Mouse (Mus musculus): ENCODE measurements at regions not wholly inside any gene's neighbourhood (a gene's known extent, or its start where the extent isn't known, plus 50 kb on each side); places are given as distances from the start of the nearest gene placed in this dataset.

DNA sequence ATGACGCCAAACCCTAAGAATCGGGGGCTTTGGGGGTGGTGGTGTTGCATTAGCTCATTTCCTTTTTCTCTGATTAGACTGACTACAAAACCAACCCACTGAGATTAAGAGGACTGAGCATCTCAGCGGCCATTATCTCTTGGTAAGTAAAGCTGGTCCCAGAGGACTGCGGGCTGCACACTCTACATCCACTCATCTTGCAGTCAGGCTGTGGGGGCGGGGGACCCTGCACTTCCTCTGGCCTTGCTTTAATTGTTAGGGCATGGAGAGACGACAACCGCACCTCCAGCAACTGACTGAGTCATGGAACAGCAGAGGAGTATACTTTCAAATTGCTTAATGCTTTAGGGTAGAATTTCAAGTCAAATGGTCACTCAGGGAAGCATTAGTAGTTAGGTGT lies 100.3 kb upstream of the Rai14 start:
- 60% methylated on average over 7 of the region's 7 CpGs for WGBS
- ATAC-seq (ENCODE audit: insufficient read depth, low FRiP score, low read depth): no peak
- Histone ChIP-seq H3K4me3 (replicated peaks) (no peak overlapping the region), H3K4me2 (no peak overlapping the region), H3K36me3 (no peaks in the 10 kb centered on the region), H3K9me3 (no peaks in the 10 kb centered on the region), H3K27ac (no peak overlapping the region), H3K4me1 (no peaks in the 10 kb centered on the region), H3K9ac (no peak overlapping the region), H3K27me3 (replicated peaks) (no peaks in the 10 kb centered on the region)

GRCm38 (mm10) chr15:10816213-10816621 lies 101.8 kb upstream of the Rai14 start:
- Histone ChIP-seq H3K4me1 (no peaks in the 10 kb centered on the region), H3K27me3 (replicated peaks) (no peaks in the 10 kb centered on the region), H3K4me3 (replicated peaks) (no peak overlapping the region), H3K36me3 (no peaks in the 10 kb centered on the region), H3K9ac (no peak overlapping the region), H3K27ac (no peak overlapping the region), H3K9me3 (no peaks in the 10 kb centered on the region), H3K4me2 (no peak overlapping the region)
- WGBS: 82% methylated on average over 3 of the region's 3 CpGs
- ATAC-seq (ENCODE audit: insufficient read depth, low FRiP score, low read depth): no peak

GRCm38 (mm10) chr15:10818216-10818615 lies 103.8 kb upstream of the Rai14 start:
- no peak overlapping the region for H3K4me2 ChIP-seq
- H3K36me3 ChIP-seq: no peaks in the 10 kb centered on the region
- H3K4me1 ChIP-seq: no peaks in the 10 kb centered on the region
- no peak overlapping the region for H3K4me3 ChIP-seq (replicated peaks)
- 37% methylated on average over 6 of the region's 6 CpGs for WGBS
- 0 out of 2 replicates have a peak overlapping the region, but pooled peaks have one; percentile 36 for H3K27ac ChIP-seq
- no peaks in the 10 kb centered on the region for H3K9me3 ChIP-seq
- no peaks in the 10 kb centered on the region for H3K27me3 ChIP-seq (replicated peaks)
- no peak overlapping the region for H3K9ac ChIP-seq
- peak; percentile 73; the same call in 1 of the 2 replicates for ATAC-seq (ENCODE audit: insufficient read depth, low FRiP score, low read depth)

DNA sequence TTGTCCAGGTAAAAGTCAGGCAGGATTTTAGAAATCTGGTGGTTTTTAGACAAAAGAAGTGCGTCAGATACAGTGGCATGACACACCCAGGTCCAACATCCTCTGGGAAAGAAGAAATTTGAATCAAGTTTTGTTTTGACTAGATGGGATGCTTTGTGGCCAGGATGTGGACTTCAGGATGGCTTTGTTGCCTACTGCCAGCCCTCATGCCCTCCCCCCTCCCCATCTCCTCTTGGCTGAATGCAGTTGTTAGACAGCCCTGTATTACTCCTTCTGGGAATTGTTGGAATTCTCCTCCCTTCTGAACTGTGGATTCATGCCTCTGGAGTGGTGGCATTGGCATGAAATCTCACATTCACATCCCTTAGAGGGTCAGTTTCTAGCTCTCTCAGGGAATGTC lies 104.3 kb upstream of the Rai14 start:
- 94% methylated on average over 1 of the region's 1 CpGs for WGBS
- Histone ChIP-seq H3K9ac (no peak overlapping the region), H3K4me3 (replicated peaks) (no peak overlapping the region), H3K9me3 (no peaks in the 10 kb centered on the region), H3K27me3 (replicated peaks) (no peaks in the 10 kb centered on the region), H3K36me3 (no peaks in the 10 kb centered on the region), H3K4me2 (no peak overlapping the region), H3K4me1 (no peaks in the 10 kb centered on the region), H3K27ac (0 out of 2 replicates have a peak overlapping the region, but pooled peaks have one; percentile 36)
- ATAC-seq (ENCODE audit: insufficient read depth, low FRiP score, low read depth): no peak

- ATAC-seq (ENCODE audit: insufficient read depth, low FRiP score, low read depth): no peak
- no peak overlapping the region for H3K9ac ChIP-seq
- 69% methylated on average over 5 of the region's 5 CpGs for WGBS
These were observed 109.5 kb upstream of the Rai14 start for GRCm38 (mm10) chr15:10823933-10824332.

DNA sequence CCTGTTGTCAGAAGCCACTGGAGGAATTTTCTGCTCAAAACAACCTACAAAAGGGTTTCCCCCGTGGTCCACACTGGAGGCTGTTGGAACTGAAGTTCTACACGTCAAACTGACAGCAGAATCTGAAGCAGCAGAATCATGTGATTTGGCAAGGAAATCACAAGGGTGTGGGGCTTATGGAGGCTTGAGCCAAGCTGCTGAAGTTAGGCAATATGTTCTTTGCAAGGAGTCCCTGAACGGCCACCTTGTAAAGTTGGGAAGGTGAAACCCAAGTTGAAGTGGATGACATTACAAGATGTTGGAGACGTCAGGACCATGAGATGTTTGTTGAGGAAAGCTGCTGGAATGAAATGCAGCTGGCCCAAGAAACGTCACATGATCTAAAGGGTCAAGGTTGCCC lies 115.2 kb upstream of the Rai14 start:
- Histone ChIP-seq H3K9ac (no peak overlapping the region), H3K4me3 (replicated peaks) (no peak overlapping the region), H3K4me2 (no peak overlapping the region), H3K27ac (no peak overlapping the region), H3K27me3 (replicated peaks) (no peaks in the 10 kb centered on the region), H3K9me3 (no peaks in the 10 kb centered on the region), H3K36me3 (no peaks in the 10 kb centered on the region), H3K4me1 (no peaks in the 10 kb centered on the region; the same call in 1 of the 2 replicates)
- ATAC-seq (ENCODE audit: insufficient read depth, low FRiP score, low read depth): no peak
- 69% methylated on average over 5 of the region's 5 CpGs for WGBS

More at GRCm38 (mm10) chr15:10823933-10824332, 109.5 kb upstream of the Rai14 start:
- Histone ChIP-seq H3K4me2 (no peak overlapping the region), H3K27ac (no peak overlapping the region), H3K9me3 (no peaks in the 10 kb centered on the region), H3K4me1 (no peaks in the 10 kb centered on the region), H3K4me3 (replicated peaks) (no peak overlapping the region), H3K27me3 (replicated peaks) (no peaks in the 10 kb centered on the region), H3K36me3 (no peaks in the 10 kb centered on the region)

DNA sequence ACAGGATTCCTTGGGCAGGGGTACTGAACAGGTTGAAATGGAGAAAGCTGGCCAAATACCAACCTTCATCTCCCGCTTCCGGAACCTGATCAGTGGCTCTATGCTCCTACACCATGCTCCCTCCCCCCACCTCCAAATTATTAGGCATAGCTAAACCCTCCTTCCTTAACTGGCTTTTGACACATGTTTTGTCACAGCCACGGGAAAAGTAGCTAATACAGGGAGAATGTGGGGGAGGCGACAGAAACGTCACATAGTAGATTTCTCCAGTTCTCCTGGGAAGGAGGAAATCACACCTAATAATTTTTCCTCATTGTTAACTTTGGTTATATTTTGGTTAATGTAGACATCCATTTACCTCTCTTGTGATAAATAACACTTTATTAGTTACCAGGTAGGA lies 116.1 kb upstream of the Rai14 start:
- H3K4me3 ChIP-seq (replicated peaks): no peak overlapping the region
- no peaks in the 10 kb centered on the region for H3K9me3 ChIP-seq
- H3K4me2 ChIP-seq: no peak overlapping the region
- H3K27me3 ChIP-seq (replicated peaks): no peaks in the 10 kb centered on the region
- no peak overlapping the region for H3K27ac ChIP-seq
- no peak for ATAC-seq (ENCODE audit: insufficient read depth, low FRiP score, low read depth)
- no peaks in the 10 kb centered on the region; the same call in 1 of the 2 replicates for H3K4me1 ChIP-seq
- no peak overlapping the region for H3K9ac ChIP-seq
- no peaks in the 10 kb centered on the region for H3K36me3 ChIP-seq
- WGBS: 68% methylated on average over 5 of the region's 5 CpGs

- Histone ChIP-seq H3K4me1 (no peaks in the 10 kb centered on the region; the same call in 1 of the 2 replicates), H3K9ac (no peak overlapping the region), H3K4me2 (no peak overlapping the region), H3K9me3 (no peaks in the 10 kb centered on the region), H3K27me3 (replicated peaks) (no peaks in the 10 kb centered on the region), H3K4me3 (replicated peaks) (no peak overlapping the region), H3K36me3 (no peaks in the 10 kb centered on the region), H3K27ac (no peak overlapping the region)
- peak; percentile 35; the same call in 1 of the 2 replicates for ATAC-seq (ENCODE audit: insufficient read depth, low FRiP score, low read depth)
- WGBS: 20% methylated on average over 5 of the region's 5 CpGs
These were observed 116.7 kb upstream of the Rai14 start for GRCm38 (mm10) chr15:10831106-10831505.

DNA sequence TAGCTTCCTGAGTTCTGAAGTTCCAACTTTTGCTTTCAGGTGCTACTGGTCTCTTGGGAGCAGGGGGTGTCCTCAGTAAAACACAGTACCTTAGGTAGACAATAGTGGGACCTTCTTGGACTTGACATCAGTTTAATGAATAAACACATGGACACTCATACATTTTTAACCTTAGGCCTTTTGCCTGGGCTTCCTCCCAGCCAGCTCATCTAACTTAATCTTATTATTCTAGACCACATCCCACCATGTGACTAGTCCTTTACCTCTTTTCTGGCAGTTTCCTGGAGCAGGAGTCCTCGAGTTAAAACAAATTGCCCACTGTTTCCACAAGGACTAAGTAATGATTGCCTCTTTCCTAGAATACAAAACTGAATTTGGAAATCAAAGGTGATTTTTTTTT lies 117.9 kb upstream of the Rai14 start:
- no peak for ATAC-seq (ENCODE audit: insufficient read depth, low FRiP score, low read depth)
- Histone ChIP-seq H3K4me3 (replicated peaks) (no peak overlapping the region), H3K27ac (no peak overlapping the region), H3K9ac (no peak overlapping the region), H3K36me3 (no peaks in the 10 kb centered on the region), H3K9me3 (no peaks in the 10 kb centered on the region), H3K27me3 (replicated peaks) (no peaks in the 10 kb centered on the region), H3K4me2 (no peak overlapping the region), H3K4me1 (no peaks in the 10 kb centered on the region; the same call in 1 of the 2 replicates)
- 38% methylated on average over 1 of the region's 1 CpGs for WGBS

GRCm38 (mm10) chr15:10833866-10834571 lies 118.1 kb upstream of the C1qtnf3 start:
- no peaks in the 10 kb centered on the region; the same call in 1 of the 2 replicates for H3K4me1 ChIP-seq
- no peak overlapping the region for H3K9ac ChIP-seq
- no peak overlapping the region for H3K4me2 ChIP-seq
- peak; percentile 63; the same call in 1 of the 2 replicates for ATAC-seq (ENCODE audit: insufficient read depth, low FRiP score, low read depth)
- no peak overlapping the region for H3K4me3 ChIP-seq (replicated peaks)
- H3K27ac ChIP-seq: peak overlapping the region; percentile 65
- no peaks in the 10 kb centered on the region for H3K9me3 ChIP-seq
- H3K36me3 ChIP-seq: no peaks in the 10 kb centered on the region
- WGBS: 61% methylated on average over 7 of the region's 7 CpGs
- H3K27me3 ChIP-seq (replicated peaks): no peaks in the 10 kb centered on the region

GRCm38 (mm10) chr15:10838584-10839288 lies 113.4 kb upstream of the C1qtnf3 start:
- WGBS: 72% methylated on average over 1 of the region's 1 CpGs
- no peaks in the 10 kb centered on the region for H3K36me3 ChIP-seq
- 0 out of 2 replicates have a peak, but pooled peaks have one; percentile 36 for ATAC-seq (ENCODE audit: insufficient read depth, low FRiP score, low read depth)
- H3K4me1 ChIP-seq: peaks cover 6% of the 10 kb centered on the region; the same call in 1 of the 2 replicates
- no peak overlapping the region for H3K4me2 ChIP-seq
- H3K9me3 ChIP-seq: no peaks in the 10 kb centered on the region
- H3K27me3 ChIP-seq (replicated peaks): no peaks in the 10 kb centered on the region
- H3K4me3 ChIP-seq (replicated peaks): no peak overlapping the region
- no peak overlapping the region for H3K27ac ChIP-seq
- no peak overlapping the region for H3K9ac ChIP-seq

DNA sequence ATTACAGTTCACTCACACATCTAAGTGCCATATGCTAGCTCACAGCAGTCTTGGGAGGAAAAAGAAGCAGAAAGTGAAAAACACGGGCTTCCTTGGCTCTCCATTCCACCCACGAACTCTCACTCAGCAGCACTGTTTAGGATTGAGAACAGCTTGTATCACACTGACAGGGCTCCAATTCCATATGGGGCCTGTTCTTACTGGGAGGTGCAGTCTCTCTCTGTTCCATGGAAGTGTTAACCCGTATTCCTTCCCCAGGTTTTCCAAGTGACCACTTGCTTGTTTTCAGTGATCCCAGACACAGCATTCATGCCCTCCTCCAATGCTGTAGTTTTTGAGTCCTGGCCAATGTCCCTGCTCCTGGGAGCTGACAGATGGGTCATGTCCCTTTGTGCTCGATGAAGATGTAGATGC lies 111.5 kb upstream of the C1qtnf3 start:
- 0 out of 2 replicates have a peak, but pooled peaks cover 6% of the 10 kb centered on the region for H3K4me1 ChIP-seq
- no peak overlapping the region for H3K27ac ChIP-seq
- H3K36me3 ChIP-seq: no peaks in the 10 kb centered on the region
- H3K27me3 ChIP-seq (replicated peaks): no peaks in the 10 kb centered on the region
- no peak overlapping the region for H3K9ac ChIP-seq
- no peak overlapping the region for H3K4me3 ChIP-seq (replicated peaks)
- H3K9me3 ChIP-seq: no peaks in the 10 kb centered on the region
- peak; percentile 39; the same call in 1 of the 2 replicates for ATAC-seq (ENCODE audit: insufficient read depth, low FRiP score, low read depth)
- no peak overlapping the region for H3K4me2 ChIP-seq
- 52% methylated on average over 4 of the region's 4 CpGs for WGBS
